Mouse (Mus musculus): Measurements from ENCODE around the gene Gm17387.

Gene Gm17387

GRCm38 (mm10) chr7:141028831-141029230, at the start of gene Gm17387:
TSS of gene Gm17387 (plus strand) at chr7:141029131.
- DNase-seq (ENCODE audit: low spot score in 2 of 2) = no peak

GRCm38 (mm10) chr7:140981704-140982103, 47.2 kb upstream of the Gm17387 start:
- DNase-seq (ENCODE audit: low spot score in 2 of 2) = no peak

DNA sequence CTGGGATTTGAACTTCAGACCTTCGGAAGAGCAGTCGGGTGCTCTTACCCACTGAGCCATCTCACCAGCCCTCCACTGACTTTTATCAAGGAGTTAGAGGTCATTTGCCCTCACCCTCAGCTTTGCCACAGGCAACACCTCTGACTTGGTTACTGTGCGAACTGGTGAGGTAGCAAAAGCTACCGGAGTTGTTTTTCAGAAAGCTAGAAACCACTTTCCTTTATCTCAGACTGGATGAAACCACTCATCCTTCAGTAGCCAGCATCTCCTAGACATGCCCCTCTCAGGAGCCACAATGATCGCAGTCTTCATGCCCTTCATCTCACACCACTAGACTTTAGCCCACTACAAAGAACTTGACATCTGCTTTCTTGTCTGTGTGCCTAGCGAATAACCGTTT, 46.0 kb upstream of the Gm17387 start:
- DNase-seq (ENCODE audit: low spot score in 2 of 2) = no peak

GRCm38 (mm10) chr7:140987182-140988138, 41.5 kb upstream of the Gm17387 start:
- peak in 1 of 2 experiments; percentile 39 for DNase-seq (ENCODE audit: low spot score in 2 of 2)

DNA sequence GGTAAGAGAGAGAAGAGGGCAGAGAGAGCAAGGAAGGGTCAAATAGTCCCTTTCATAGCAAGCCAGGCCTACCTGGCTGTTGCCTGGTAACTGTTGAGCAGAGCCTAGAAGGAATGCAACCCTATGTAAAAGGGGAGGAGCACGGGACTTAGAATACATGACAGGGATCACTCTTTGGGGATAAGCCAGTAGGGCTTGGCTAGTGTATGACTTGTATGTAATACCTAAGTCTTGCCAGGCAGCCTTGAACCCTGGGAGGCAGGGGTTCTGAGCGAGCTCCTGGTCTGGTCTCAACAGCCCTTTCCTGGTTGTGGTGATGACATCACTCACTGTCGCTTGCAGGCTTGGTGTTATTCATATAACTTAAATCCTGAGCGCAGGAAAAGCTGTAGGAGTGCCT, 39.9 kb upstream of the Gm17387 start:
- no peak for DNase-seq (ENCODE audit: low spot score in 2 of 2)

- DNase-seq (ENCODE audit: low spot score in 2 of 2) = no peak
These were observed 38.7 kb upstream of the Gm17387 start for GRCm38 (mm10) chr7:140990185-140990584.

GRCm38 (mm10) chr7:140990622-140991021, 38.3 kb upstream of the Gm17387 start:
- DNase-seq (ENCODE audit: low spot score in 2 of 2) = no peak

DNA sequence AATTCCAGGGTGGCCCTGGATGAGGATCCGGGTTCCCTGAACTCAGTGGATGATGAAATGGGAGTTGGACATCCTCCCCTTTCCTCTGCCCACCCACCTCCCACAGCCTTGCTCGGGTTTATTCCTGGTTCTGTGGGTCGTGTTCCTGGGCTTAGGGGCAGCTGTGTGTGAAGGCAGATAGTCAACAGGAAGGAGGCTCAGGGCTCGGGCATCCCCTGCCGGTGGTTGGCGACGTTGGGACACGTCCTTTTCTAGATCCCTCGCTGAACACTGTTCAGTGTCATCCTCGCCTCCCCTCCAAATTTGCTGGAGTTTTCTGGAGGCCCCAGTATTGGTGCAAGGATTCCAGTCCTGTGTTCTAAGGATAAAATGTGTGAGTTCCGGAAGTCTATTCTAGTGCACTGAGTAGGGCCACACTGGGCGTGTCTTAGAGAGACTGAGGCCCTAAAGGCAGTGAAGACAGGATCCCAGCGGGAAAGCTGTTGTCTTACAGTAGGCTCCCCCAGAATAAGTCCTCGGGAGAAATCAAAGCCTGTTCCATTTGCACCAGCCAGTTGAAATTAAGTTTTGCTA, 37.7 kb upstream of the Gm17387 start:
- DNase-seq (ENCODE audit: low spot score in 2 of 2) = no peak

- no peak for DNase-seq (ENCODE audit: low spot score in 2 of 2)
These were observed 31.1 kb upstream of the Gm17387 start for GRCm38 (mm10) chr7:140997817-140998216.

- DNase-seq (ENCODE audit: low spot score in 2 of 2) = no peak
These were observed 29.9 kb upstream of the Gm17387 start for GRCm38 (mm10) chr7:140998853-140999700.

GRCm38 (mm10) chr7:141000881-141001708, 27.8 kb upstream of the Gm17387 start:
- no peak for DNase-seq (ENCODE audit: low spot score in 2 of 2)

- no peak for DNase-seq (ENCODE audit: low spot score in 2 of 2)
These were observed 25.5 kb upstream of the Gm17387 start for GRCm38 (mm10) chr7:141003248-141004010.

DNA sequence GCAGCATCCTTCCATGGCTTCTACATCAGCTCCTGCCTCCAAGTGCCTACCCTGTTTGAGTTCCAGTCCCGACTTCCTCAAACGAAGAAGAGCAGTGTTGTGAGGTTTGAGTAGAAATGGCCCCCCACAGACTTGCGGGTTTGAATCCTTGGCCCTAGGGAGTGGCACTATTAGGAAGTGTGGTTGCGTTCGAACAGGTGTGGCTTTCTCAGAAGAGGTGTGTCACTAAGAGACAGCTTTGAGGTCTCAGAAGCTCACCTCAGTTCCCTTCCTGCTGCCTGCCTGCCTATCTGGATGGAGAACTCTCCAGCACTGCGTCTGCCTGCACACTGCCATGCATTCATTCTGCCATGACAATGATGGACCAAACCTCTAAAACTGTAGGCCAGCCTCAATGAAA, 22.5 kb upstream of the Gm17387 start:
- DNase-seq (ENCODE audit: low spot score in 2 of 2) = no peak

- no peak for DNase-seq (ENCODE audit: low spot score in 2 of 2)
These were observed 22.0 kb upstream of the Gm17387 start for GRCm38 (mm10) chr7:141006914-141007313.

DNA sequence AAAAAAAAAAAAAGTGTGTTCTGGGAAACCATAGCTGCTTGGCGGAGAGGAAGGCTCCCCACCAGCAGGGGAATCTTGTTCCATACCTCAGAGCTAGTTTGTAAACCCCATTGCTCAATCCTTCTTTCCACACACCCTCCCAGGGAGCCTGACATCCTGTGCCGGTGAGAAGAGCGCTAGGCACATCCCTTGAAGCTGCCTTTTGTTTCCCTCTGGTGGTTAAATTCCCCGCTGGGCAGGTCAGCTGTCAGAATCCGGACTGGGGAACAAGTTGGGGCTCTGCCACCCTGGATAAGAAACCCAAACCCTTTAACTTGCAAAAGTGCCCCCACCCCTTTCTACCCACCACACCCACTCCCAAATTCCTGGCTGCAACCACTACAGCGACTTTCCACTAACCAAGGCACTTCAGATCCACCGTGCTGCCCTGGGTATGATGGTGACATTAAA, 20.6 kb upstream of the Gm17387 start:
- DNase-seq (ENCODE audit: low spot score in 2 of 2) = peak; percentile 28 to 48

DNA sequence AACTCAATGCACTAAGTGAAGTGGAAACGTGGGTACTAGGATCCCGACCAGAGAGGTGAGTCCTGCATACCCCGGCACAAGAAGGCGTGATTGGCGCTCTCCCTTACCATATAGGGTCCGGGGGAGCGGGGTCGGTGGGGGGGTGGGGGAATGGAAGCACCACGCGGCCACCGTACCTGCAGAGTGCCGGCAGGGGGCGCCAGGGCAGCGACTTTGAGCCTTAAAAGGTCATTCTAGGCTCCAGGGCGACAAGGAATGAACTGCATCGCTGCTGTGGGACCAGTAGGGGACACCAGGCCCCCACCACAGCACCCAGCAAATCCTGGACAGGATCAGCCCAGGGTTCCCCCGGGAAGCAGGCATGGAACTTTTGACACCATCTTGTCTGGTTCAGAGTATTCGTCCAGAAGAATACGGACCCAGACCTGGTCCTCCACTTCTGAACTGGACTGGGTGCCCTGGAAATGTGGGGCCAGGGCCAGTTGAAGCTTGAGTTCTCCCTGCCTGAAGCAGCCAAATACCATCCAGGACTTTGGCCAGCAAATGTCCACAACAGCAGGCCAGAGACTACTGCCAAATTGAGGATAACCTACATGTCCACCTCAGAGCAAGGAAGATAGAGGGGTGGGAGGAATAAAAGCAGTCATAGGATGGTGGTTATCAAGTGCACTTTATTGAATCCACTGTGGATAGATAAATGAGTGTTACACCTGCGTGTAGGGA, 19.8 kb upstream of the Gm17387 start:
- DNase-seq (ENCODE audit: low spot score in 2 of 2) = peak; percentile 64

- DNase-seq (ENCODE audit: low spot score in 2 of 2) = no peak
These were observed 19.3 kb upstream of the Gm17387 start for GRCm38 (mm10) chr7:141009665-141010064.

- peak; percentile 36 to 71 for DNase-seq (ENCODE audit: low spot score in 2 of 2)
These were observed 18.3 kb upstream of the Gm17387 start, which contains the start of gene Ifitm3 for GRCm38 (mm10) chr7:141010593-141010992. TSS of gene Ifitm3 (minus strand) at chr7:141010770.

GRCm38 (mm10) chr7:141011238-141011770, 17.6 kb upstream of the Gm17387 start:
- DNase-seq (ENCODE audit: low spot score in 2 of 2) = no peak
